Mouse (Mus musculus): ENCODE measurements around the gene Mmp20. TPM values are rescaled to one million over a fixed set of nuclear protein-coding genes. Genes with fewer than 3 reads are reported as not detected.

Gene Mmp20
- polyA plus RNA-seq, 1 experiment from 2014 or later, result not detected

DNA sequence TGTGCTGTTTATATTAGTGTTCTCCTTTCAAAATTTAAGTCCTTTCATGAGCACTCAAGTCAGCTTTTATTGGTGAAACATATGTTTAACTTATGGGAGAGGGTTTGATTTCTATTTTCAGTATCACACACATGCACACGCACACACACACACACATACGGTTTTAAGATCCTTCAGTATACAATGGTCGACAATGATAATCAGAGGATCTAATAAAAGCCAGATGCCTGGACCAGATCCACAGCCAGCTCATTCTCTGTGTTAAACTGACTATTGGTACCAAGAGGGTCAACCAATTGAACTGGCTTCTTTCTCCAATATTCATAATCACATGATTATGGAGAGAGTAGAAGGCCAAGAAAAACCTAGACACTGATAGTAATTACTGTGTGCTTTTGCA, 67.6 kb downstream of the Mmp20 start:
- Histone ChIP-seq H3K9me3 (replicated peaks) (no peaks in the 10 kb centered on the region), H3K9ac (no peak overlapping the region), H3K27me3 (no peaks in the 10 kb centered on the region), H3K4me1 (no peaks in the 10 kb centered on the region), H3K27ac (no peak overlapping the region), H3K4me3 (no peak overlapping the region), H3K36me3 (no peaks in the 10 kb centered on the region), H3K4me2 (replicated peaks) (no peak overlapping the region)
- no peak for ATAC-seq (ENCODE audit: low FRiP score)
- WGBS, result 84% methylated on average over 3 of the region's 3 CpGs

DNA sequence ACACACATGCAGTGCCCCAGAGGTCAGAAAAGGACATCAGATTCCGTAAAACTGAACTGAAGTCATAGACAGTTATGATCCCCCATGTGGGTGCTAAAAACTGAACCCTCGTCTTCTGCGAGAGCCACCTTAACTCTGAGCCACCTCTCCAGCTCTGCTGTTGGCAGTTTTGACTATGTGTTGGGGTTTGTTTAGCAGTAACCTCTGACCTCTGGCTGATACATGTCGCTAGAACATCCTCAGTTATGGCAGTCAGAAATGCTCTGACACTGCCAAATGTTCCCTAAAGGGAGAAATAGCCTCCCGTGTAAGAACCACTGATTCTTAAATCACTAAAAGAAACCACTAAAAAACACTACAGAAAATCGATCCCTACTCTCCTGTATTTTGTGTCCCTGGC, 80.7 kb downstream of the Mmp20 start:
- ATAC-seq (ENCODE audit: low FRiP score), result no peak
- 69% methylated on average over 6 of the region's 6 CpGs for WGBS
- no peaks in the 10 kb centered on the region for H3K36me3 ChIP-seq
- H3K27me3 ChIP-seq, result no peaks in the 10 kb centered on the region
- H3K9ac ChIP-seq, result no peak overlapping the region
- H3K4me1 ChIP-seq, result no peaks in the 10 kb centered on the region
- no peak overlapping the region for H3K27ac ChIP-seq
- no peak overlapping the region for H3K4me2 ChIP-seq (replicated peaks)
- H3K9me3 ChIP-seq (replicated peaks), result no peaks in the 10 kb centered on the region
- no peak overlapping the region for H3K4me3 ChIP-seq

DNA sequence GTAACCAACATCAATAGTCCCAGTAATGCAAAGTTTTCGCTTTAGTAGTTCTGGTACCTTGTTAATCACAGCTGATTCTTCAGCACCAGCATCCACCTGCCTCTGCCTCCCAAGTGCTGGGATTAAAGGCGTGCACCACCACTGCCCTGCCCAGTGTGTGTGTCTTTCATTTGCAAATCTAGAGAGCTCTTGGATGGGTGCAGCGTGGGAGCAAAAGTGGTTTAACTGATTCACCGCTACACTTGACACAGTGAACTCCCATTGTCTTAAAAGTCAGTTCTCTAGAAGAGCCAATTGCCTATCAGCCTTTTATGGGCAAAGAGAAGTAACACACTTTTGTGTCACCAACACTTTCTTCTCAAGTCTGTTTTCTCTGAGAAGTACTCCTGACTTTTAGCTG, 83.2 kb downstream of the Mmp20 start:
- Histone ChIP-seq H3K27ac (no peak overlapping the region), H3K9ac (no peak overlapping the region), H3K9me3 (replicated peaks) (no peaks in the 10 kb centered on the region), H3K4me3 (no peak overlapping the region), H3K36me3 (no peaks in the 10 kb centered on the region), H3K4me1 (no peaks in the 10 kb centered on the region), H3K27me3 (no peaks in the 10 kb centered on the region), H3K4me2 (replicated peaks) (no peak overlapping the region)
- WGBS, result 77% methylated on average over 4 of the region's 4 CpGs
- ATAC-seq (ENCODE audit: low FRiP score), result no peak

DNA sequence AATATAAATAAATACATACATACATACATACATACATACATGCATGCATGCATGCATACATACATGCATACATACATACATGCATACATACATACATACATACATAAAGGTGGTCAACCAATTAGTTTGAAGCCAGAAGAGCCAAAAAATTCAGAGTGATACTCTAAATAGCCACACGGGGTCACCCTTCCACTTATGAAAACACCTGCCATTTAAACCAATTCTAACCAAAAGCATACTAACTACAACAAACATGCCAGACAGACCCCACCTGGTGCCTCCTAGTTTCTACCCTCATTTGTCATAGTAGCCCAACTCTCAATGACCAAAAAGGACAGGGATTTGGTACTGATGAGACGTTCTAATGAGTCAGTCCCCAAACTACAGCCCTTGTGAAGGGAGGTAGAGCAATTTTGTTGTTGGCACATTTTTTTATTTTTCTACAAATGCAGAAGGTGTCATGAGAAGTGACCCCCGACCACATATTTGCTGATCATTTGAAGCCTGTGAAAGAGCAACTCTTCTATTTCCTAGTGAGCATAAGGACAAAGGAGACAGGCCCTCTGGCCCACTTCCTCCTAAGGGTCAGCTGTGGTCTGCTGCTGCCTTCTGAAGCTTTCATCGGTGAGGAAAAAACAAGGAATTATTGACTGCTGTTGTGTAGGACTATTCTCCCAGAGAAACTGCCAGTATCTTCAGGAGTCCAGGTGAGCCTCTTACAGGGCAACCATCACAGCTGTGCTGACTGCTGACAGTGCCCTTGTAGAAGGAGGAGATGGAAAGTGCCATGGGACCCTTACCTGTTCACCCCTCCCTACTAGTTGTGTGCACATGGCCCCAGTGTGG, 86.3 kb downstream of the Mmp20 start:
- 0 out of 2 replicates have a peak, but pooled peaks have one; percentile 36 for ATAC-seq (ENCODE audit: low FRiP score)
- H3K9me3 ChIP-seq (replicated peaks), result no peaks in the 10 kb centered on the region
- no peaks in the 10 kb centered on the region for H3K36me3 ChIP-seq
- no peak overlapping the region for H3K9ac ChIP-seq
- no peak overlapping the region for H3K27ac ChIP-seq
- no peak overlapping the region for H3K4me2 ChIP-seq (replicated peaks)
- H3K4me1 ChIP-seq, result no peaks in the 10 kb centered on the region
- no peaks in the 10 kb centered on the region for H3K27me3 ChIP-seq
- no peak overlapping the region for H3K4me3 ChIP-seq
- WGBS, result 42% methylated on average over 4 of the region's 4 CpGs

DNA sequence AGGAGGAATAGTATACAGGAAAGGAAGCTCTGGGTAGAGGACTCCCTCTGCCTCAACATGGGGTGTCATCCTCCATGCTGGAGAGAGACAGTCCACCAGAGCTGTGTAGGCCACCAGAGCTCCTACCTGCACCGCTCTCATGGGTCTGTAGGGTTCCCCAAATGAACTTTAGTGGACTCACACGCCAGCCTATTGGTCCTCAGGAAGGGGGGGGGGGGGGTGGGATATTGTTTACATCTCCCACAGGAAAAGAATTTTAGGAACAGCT, 86.8 kb downstream of the Mmp20 start:
- Histone ChIP-seq H3K27me3 (no peaks in the 10 kb centered on the region), H3K36me3 (no peaks in the 10 kb centered on the region), H3K27ac (no peak overlapping the region), H3K9me3 (replicated peaks) (no peaks in the 10 kb centered on the region), H3K4me2 (replicated peaks) (no peak overlapping the region), H3K4me1 (no peaks in the 10 kb centered on the region), H3K4me3 (no peak overlapping the region), H3K9ac (no peak overlapping the region)
- WGBS, result 70% methylated on average over 2 of the region's 2 CpGs
- ATAC-seq (ENCODE audit: low FRiP score), result peak; percentile 32; the same call in 1 of the 2 replicates

DNA sequence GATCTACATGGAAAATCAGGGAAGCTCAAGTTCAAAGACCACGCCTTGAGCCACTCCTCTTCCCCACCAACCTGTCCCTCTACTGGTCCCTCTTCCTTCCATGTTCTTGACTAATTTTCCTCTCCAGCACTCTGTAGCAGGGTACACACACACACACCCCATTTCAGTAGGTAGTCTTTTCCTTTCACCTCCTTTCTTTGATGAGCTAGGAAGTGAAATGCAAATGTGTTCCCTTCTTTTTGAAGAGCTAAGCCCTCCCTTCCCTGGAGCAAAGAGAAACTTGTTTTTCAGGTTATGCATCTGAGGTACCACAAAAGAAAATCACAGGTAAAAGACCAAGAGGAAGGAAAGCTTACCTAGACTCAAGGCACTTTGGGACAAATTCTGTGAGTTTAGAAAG, 93.5 kb downstream of the Mmp20 start:
- Histone ChIP-seq H3K27ac (no peak overlapping the region), H3K4me2 (replicated peaks) (no peak overlapping the region), H3K4me3 (no peak overlapping the region), H3K36me3 (no peaks in the 10 kb centered on the region), H3K9ac (no peak overlapping the region), H3K27me3 (no peaks in the 10 kb centered on the region), H3K4me1 (no peaks in the 10 kb centered on the region), H3K9me3 (replicated peaks) (no peaks in the 10 kb centered on the region)
- ATAC-seq (ENCODE audit: low FRiP score), result no peak
- 94% methylated on average over 1 of the region's 1 CpGs for WGBS

Other genes with a start within 250 kb of the Mmp20 start
- gene Mmp1b, start 240.2 kb upstream of the Mmp20 start, polyA plus RNA-seq (2016; fragmentation: Nextera tagmentation; extraction: Ambion mirVana), result not detected in 2 replicates
- not detected in 2 replicates for gene Mmp3, start 182.4 kb upstream of the Mmp20 start, polyA plus RNA-seq (2016; fragmentation: Nextera tagmentation; extraction: Ambion mirVana)
- gene Mmp10, start 125.9 kb upstream of the Mmp20 start, polyA plus RNA-seq (2016; fragmentation: Nextera tagmentation; extraction: Ambion mirVana), result not detected in 2 replicates
- gene Mmp8, start 69.8 kb upstream of the Mmp20 start, polyA plus RNA-seq (2016; fragmentation: Nextera tagmentation; extraction: Ambion mirVana), result 0.27 TPM in 1 of 2 replicates, not detected in the other
- not detected in 2 replicates for gene Mmp27, start 56.8 kb upstream of the Mmp20 start, polyA plus RNA-seq (2016; fragmentation: Nextera tagmentation; extraction: Ambion mirVana)
- not detected in 2 replicates for gene Mmp7, start 63.9 kb downstream of the Mmp20 start, polyA plus RNA-seq (2016; fragmentation: Nextera tagmentation; extraction: Ambion mirVana)
- 80.1 and 84.2 TPM in 2 replicates for gene Tmem123, start 135.8 kb downstream of the Mmp20 start, polyA plus RNA-seq (2016; fragmentation: Nextera tagmentation; extraction: Ambion mirVana)
- 45.5 and 47.2 TPM in 2 replicates for gene Birc2, start 208.8 kb downstream of the Mmp20 start, polyA plus RNA-seq (2016; fragmentation: Nextera tagmentation; extraction: Ambion mirVana)
- gene Birc3, start 245.0 kb downstream of the Mmp20 start, polyA plus RNA-seq (2016; fragmentation: Nextera tagmentation; extraction: Ambion mirVana), result 4.7 and 5.3 TPM in 2 replicates